Mouse (Mus musculus): Measurements from ENCODE around the gene Rasgrp2. TPM values are rescaled to one million over a fixed set of nuclear protein-coding genes. Genes with fewer than 3 reads are reported as not detected.

Gene Rasgrp2
- polyA plus RNA-seq, 1 experiment from 2014 or later = 217 TPM

Other genes starting within 250 kb of the Rasgrp2 start
- gene Majin, start 215.0 kb upstream of the Rasgrp2 start, polyA plus RNA-seq (2015; fragmentation: Nextera tagmentation; extraction: Ambion mirVana) = not detected in 2 replicates
- 0.75 TPM in 1 of 2 replicates, not detected in the other for gene Gpha2, start 173.0 kb upstream of the Rasgrp2 start, polyA plus RNA-seq (2015; fragmentation: Nextera tagmentation; extraction: Ambion mirVana)
- 127 and 156 TPM in 2 replicates for gene Ppp2r5b, start 163.5 kb upstream of the Rasgrp2 start, polyA plus RNA-seq (2015; fragmentation: Nextera tagmentation; extraction: Ambion mirVana)
- 12.5 and 12.9 TPM in 2 replicates for gene Atg2a, start 157.7 kb upstream of the Rasgrp2 start, polyA plus RNA-seq (2015; fragmentation: Nextera tagmentation; extraction: Ambion mirVana)
- 80.6 and 87.7 TPM in 2 replicates for gene Ehd1, start 122.6 kb upstream of the Rasgrp2 start, polyA plus RNA-seq (2015; fragmentation: Nextera tagmentation; extraction: Ambion mirVana)
- gene Cdc42bpg, start 92.9 kb upstream of the Rasgrp2 start, polyA plus RNA-seq (2015; fragmentation: Nextera tagmentation; extraction: Ambion mirVana) = 0.33 and 0.36 TPM in 2 replicates
- gene Men1, start 64.4 kb upstream of the Rasgrp2 start, polyA plus RNA-seq (2015; fragmentation: Nextera tagmentation; extraction: Ambion mirVana) = 71.4 and 71.6 TPM in 2 replicates
- gene Map4k2, start 58.2 kb upstream of the Rasgrp2 start, polyA plus RNA-seq (2015; fragmentation: Nextera tagmentation; extraction: Ambion mirVana) = 21.9 and 22.2 TPM in 2 replicates
- 88.7 and 104 TPM in 2 replicates for gene Sf1, start 35.6 kb upstream of the Rasgrp2 start, polyA plus RNA-seq (2015; fragmentation: Nextera tagmentation; extraction: Ambion mirVana)
- gene Pygm, start 14.9 kb upstream of the Rasgrp2 start, polyA plus RNA-seq (2015; fragmentation: Nextera tagmentation; extraction: Ambion mirVana) = 7.5 and 12.0 TPM in 2 replicates
- 31.3 and 45.7 TPM in 2 replicates for gene Nrxn2, start 19.4 kb downstream of the Rasgrp2 start, polyA plus RNA-seq (2015; fragmentation: Nextera tagmentation; extraction: Ambion mirVana)
- gene Slc22a12, start 143.7 kb downstream of the Rasgrp2 start, polyA plus RNA-seq (2015; fragmentation: Nextera tagmentation; extraction: Ambion mirVana) = 0.14 TPM in 1 of 2 replicates, not detected in the other